Mouse (Mus musculus): Measurements from ENCODE around the gene Ehmt1. TPM values are rescaled to one million over a fixed set of nuclear protein-coding genes. Genes with fewer than 3 reads are reported as not detected.

The Ehmt1 gene
- 19.2 and 21.8 TPM in 2 replicates for total RNA-seq (2014; rRNA removed)
- 19.4 and 24.0 TPM in 2 replicates for polyA plus RNA-seq (2012; rRNA removed)

DNA sequence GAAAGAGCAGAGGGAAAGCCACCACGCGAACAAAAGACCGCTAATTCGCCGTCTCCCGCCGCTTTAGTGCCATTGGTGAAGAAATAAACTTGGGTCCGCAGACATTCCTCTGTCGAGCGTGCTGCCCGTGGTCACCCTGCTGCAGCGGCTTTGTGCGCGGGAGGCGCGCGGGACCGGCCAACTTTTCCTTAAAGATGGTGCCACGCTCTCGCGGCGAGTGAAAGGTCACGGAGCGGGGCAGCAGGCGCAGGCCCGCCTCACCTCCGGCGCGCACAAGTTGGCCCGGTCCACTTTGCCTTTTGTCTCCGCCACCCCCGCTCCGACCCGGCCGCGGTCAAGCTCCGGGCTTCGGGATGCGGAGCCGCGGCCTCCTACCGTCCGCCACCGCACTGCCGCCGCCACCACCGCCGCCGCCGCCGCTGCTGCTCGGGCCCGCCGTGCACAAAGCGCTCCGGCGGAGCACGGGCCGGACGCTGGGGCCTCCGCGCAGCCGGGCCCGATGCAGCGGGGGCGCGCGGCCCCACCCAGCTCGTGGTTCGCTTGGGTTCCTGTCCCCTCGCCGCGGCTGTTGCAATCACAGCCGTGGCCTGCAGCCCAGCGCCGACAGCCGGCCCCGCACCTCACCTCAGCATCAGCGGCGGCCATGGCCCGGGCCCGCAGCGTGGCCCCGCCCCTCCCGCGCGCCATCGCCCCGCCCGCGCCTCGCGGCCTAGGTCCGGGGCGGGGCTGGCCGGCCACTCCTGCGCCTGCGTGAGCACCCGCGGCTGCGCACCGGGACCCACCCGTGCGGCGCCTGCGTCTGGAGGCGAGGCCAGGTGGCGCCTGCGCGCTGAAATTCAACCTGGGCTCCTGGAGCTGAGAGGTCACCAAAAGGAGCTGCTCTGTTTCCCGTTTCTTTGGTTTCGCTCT lies at the start of gene Ehmt1:
Ehmt1 (minus strand) TSS at position 685 of the 909 bp plus-strand sequence.
- under 1% methylated on average over 112 of the region's 112 CpGs for WGBS
- H3K9ac ChIP-seq (ENCODE audit: low read depth, low read length) = peak within 1 kb of the TSS; percentile 95
- H3K79me2 ChIP-seq (ENCODE audit: control insufficient read depth, insufficient read depth, low read length) = peaks cover 17% of the 10 kb centered on the region; the same call in 1 of the 2 replicates
- no peaks in the 10 kb centered on the region for H3K27me3 ChIP-seq (ENCODE audit: control insufficient read depth, insufficient read depth, low read length)
- peaks cover 2% of the 10 kb centered on the region; the same call in 1 of the 2 replicates for H3K36me3 ChIP-seq (ENCODE audit: control insufficient read depth, insufficient read depth, low read length)
- H3K4me3 ChIP-seq (ENCODE audit: insufficient read depth, low read depth, low read length) = peak within 1 kb of the TSS; percentile 93
- H3K27ac ChIP-seq (replicated peaks; ENCODE audit: insufficient read depth, low read depth, low read length) = peak within 1 kb of the TSS; percentile 76
- no peak for TF ChIP-seq CTCF (IDR thresholded peaks at IDR 0.05; ENCODE audit: low read depth, low read length)
- peak; percentile 52 for TF ChIP-seq POLR2A (IDR thresholded peaks at IDR 0.05; ENCODE audit: extremely low read depth, insufficient read depth, low read length)
- DNase-seq (ENCODE audit: extremely low read depth, low read depth, low spot score) = peak; percentile 69
- H3K4me1 ChIP-seq (ENCODE audit: control insufficient read depth, insufficient read depth, low read length) = peaks cover 4% of the 10 kb centered on the region

DNA sequence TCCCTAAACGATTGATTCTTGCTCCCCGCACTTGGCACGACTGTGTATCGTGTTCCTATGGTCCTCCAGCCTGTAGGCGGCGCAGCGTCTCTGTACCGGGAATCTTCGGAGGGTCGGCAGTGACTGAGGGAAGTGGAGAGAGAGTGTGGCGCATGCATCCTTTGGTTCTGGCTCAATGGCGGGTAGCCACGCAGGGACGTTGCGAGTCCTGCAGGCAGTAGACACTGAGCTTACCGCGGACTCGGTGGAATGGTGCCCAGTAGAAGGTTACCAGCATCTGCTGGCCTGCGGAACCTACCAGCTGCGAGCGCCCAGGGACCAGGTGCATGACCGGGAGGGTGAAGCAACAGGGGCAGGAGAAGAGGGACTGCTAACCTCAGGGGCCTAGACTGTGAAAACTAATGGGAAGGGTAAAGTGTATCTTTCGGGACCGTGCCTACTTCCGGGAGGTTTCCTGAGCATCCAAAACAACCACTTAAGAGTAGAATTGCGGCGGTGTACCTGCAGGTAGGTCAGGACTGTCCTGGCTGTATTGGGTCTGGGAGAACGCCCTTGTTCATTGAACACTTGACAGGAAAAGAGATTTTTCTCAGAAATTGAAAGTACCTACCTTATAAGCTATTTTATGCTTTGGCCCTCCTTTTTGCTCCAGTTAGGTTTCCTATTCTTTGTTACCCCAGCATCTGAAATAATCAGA lies 43.0 kb upstream of the Ehmt1 start, which contains the start of gene Dph7:
Dph7 (plus strand) TSS at position 97 of the 697 bp plus-strand sequence.
- Histone ChIP-seq H3K27me3 (ENCODE audit: control insufficient read depth, insufficient read depth, low read length) (no peaks in the 10 kb centered on the region), H3K36me3 (ENCODE audit: control insufficient read depth, insufficient read depth, low read length) (peaks cover 5% of the 10 kb centered on the region; the same call in 1 of the 2 replicates), H3K4me1 (ENCODE audit: control insufficient read depth, insufficient read depth, low read length) (peaks cover 3% of the 10 kb centered on the region), H3K79me2 (ENCODE audit: control insufficient read depth, insufficient read depth, low read length) (no peaks in the 10 kb centered on the region), H3K9ac (ENCODE audit: low read depth, low read length) (peak within 1 kb of the TSS; percentile 49), H3K27ac (replicated peaks; ENCODE audit: insufficient read depth, low read depth, low read length) (no peak within 1 kb of the TSS), H3K4me3 (ENCODE audit: insufficient read depth, low read depth, low read length) (peak within 1 kb of the TSS; percentile 64)
- DNase-seq (ENCODE audit: extremely low read depth, low read depth, low spot score) = peak; percentile 71
- TF ChIP-seq POLR2A (IDR thresholded peaks at IDR 0.05; ENCODE audit: extremely low read depth, insufficient read depth, low read length) = 0 out of 2 replicates have a peak, but pooled peaks have one; percentile 27
- TF ChIP-seq CTCF (IDR thresholded peaks at IDR 0.05; ENCODE audit: low read depth, low read length) = peak; percentile 96
- WGBS = 2% methylated on average over 28 of the region's 28 CpGs

DNA sequence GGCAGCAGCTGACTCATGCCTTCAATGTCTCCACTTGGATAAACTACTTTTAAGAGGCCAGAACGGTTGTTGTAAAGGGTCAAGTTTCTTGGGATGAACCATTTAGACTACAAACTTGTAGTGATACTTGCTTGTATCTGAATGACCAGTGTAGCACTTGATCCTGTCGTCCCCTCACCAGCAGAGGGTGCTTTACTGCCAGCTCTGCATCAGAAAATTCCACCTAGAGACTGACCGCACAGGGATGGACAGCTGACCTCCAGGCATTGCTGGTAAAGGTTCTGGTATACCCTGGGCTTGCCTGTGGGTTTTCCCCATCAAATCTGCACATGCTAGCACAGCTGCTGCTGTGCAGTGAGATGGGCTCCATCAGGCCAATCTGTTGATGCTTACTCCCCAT lies 41.5 kb upstream of the Ehmt1 start:
- Histone ChIP-seq H3K9ac (ENCODE audit: low read depth, low read length) (no peak overlapping the region), H3K79me2 (ENCODE audit: control insufficient read depth, insufficient read depth, low read length) (no peaks in the 10 kb centered on the region), H3K27me3 (ENCODE audit: control insufficient read depth, insufficient read depth, low read length) (no peaks in the 10 kb centered on the region), H3K27ac (replicated peaks; ENCODE audit: insufficient read depth, low read depth, low read length) (no peak overlapping the region), H3K4me1 (ENCODE audit: control insufficient read depth, insufficient read depth, low read length) (peaks cover 3% of the 10 kb centered on the region), H3K4me3 (ENCODE audit: insufficient read depth, low read depth, low read length) (no peak overlapping the region), H3K36me3 (ENCODE audit: control insufficient read depth, insufficient read depth, low read length) (peaks cover 7% of the 10 kb centered on the region; the same call in 1 of the 2 replicates)
- 33% methylated on average over 3 of the region's 3 CpGs for WGBS
- TF ChIP-seq POLR2A (IDR thresholded peaks at IDR 0.05; ENCODE audit: extremely low read depth, insufficient read depth, low read length) (no peak), CTCF (IDR thresholded peaks at IDR 0.05; ENCODE audit: low read depth, low read length) (peak; percentile 70)
- peak; percentile 42 for DNase-seq (ENCODE audit: extremely low read depth, low read depth, low spot score)

- no peak overlapping the region for H3K27ac ChIP-seq (replicated peaks; ENCODE audit: insufficient read depth, low read depth, low read length)
- no peak for DNase-seq (ENCODE audit: extremely low read depth, low read depth, low spot score)
- TF ChIP-seq POLR2A (IDR thresholded peaks at IDR 0.05; ENCODE audit: extremely low read depth, insufficient read depth, low read length) (no peak), CTCF (IDR thresholded peaks at IDR 0.05; ENCODE audit: low read depth, low read length) (no peak)
- WGBS = 80% methylated on average over 4 of the region's 4 CpGs
- peaks cover 30% of the 10 kb centered on the region for H3K36me3 ChIP-seq (ENCODE audit: control insufficient read depth, insufficient read depth, low read length)
- no peaks in the 10 kb centered on the region for H3K27me3 ChIP-seq (ENCODE audit: control insufficient read depth, insufficient read depth, low read length)
- peaks cover 2% of the 10 kb centered on the region; the same call in 1 of the 2 replicates for H3K4me1 ChIP-seq (ENCODE audit: control insufficient read depth, insufficient read depth, low read length)
- no peak overlapping the region for H3K4me3 ChIP-seq (ENCODE audit: insufficient read depth, low read depth, low read length)
- H3K79me2 ChIP-seq (ENCODE audit: control insufficient read depth, insufficient read depth, low read length) = no peaks in the 10 kb centered on the region
- H3K9ac ChIP-seq (ENCODE audit: low read depth, low read length) = no peak overlapping the region
Measured at GRCm38 (mm10) chr2:24952537-24953055, 33.2 kb upstream of the Ehmt1 start.

- Histone ChIP-seq H3K27ac (replicated peaks; ENCODE audit: insufficient read depth, low read depth, low read length) (peak overlapping the region; percentile 11; the same call in 1 of the 2 replicates), H3K36me3 (ENCODE audit: control insufficient read depth, insufficient read depth, low read length) (peaks cover 27% of the 10 kb centered on the region), H3K4me3 (ENCODE audit: insufficient read depth, low read depth, low read length) (peak overlapping the region; percentile 81), H3K27me3 (ENCODE audit: control insufficient read depth, insufficient read depth, low read length) (no peaks in the 10 kb centered on the region), H3K4me1 (ENCODE audit: control insufficient read depth, insufficient read depth, low read length) (peaks cover 2% of the 10 kb centered on the region; the same call in 1 of the 2 replicates), H3K9ac (ENCODE audit: low read depth, low read length) (peak overlapping the region; percentile 85), H3K79me2 (ENCODE audit: control insufficient read depth, insufficient read depth, low read length) (no peaks in the 10 kb centered on the region)
- DNase-seq (ENCODE audit: extremely low read depth, low read depth, low spot score) = no peak
- under 1% methylated on average over 31 of the region's 31 CpGs for WGBS
- TF ChIP-seq CTCF (IDR thresholded peaks at IDR 0.05; ENCODE audit: low read depth, low read length) (no peak), POLR2A (IDR thresholded peaks at IDR 0.05; ENCODE audit: extremely low read depth, insufficient read depth, low read length) (no peak)
Measured at GRCm38 (mm10) chr2:24950189-24950535, 30.7 kb upstream of the Ehmt1 start.

Measured in liver, adult 2 months (tissue).